Mouse (Mus musculus) MEL (cell line): ENCODE measurements around the gene Pou6f1. TPM values are rescaled to one million over a fixed set of nuclear protein-coding genes. Genes with fewer than 3 reads are reported as not detected.

Experiments used
- DNase-seq: peaks from one replicate; pipeline ENCODE4 v3.0.0; 2011; ENCODE audit warnings: low read depth, low spot score
- H3K27ac ChIP-seq: 2 replicates; pipeline ENCODE4 v1.5.1; 2012; ENCODE audit warnings: low read depth, mild to moderate bottlenecking, control low read depth, low read length, moderate library complexity; ENCODE audit not compliant: control insufficient read depth
- H3K27me3 ChIP-seq, 2 experiments: fragments of 150-350 bp in 1 of 2; sonication (generic) in 1 of 2; 2 replicates each; pipeline ENCODE4 v1.6.1; 2012; ENCODE audit warnings: low read length in 2 of 2, mild to moderate bottlenecking in 2 of 2, improper control_type of control experiment in 1 of 2, moderate library complexity in 1 of 2; ENCODE audit not compliant: insufficient read depth in 2 of 2, control insufficient read depth in 1 of 2
- H3K36me3 ChIP-seq, 2 experiments: 2 replicates each; pipeline ENCODE4 v1.6.1; 2012 to 2014; ENCODE audit warnings: low read length in 2 of 2, improper control_type of control experiment in 1 of 2, inconsistent platforms in 1 of 2, mild to moderate bottlenecking in 1 of 2; ENCODE audit not compliant: insufficient read depth in 2 of 2, control insufficient read depth in 1 of 2
- H3K4me1 ChIP-seq, 2 experiments: fragments of 150-350 bp in 1 of 2; sonication (generic) in 1 of 2; 2 replicates each; pipeline ENCODE4 v1.6.1; 2012; ENCODE audit warnings: low read length in 2 of 2, improper control_type of control experiment in 1 of 2, mild to moderate bottlenecking in 1 of 2; ENCODE audit not compliant: insufficient read depth in 2 of 2, control insufficient read depth in 1 of 2
- H3K4me3 ChIP-seq, 2 experiments: fragments of 150-350 bp in 1 of 2; sonication (generic) in 1 of 2; 2 replicates each; pipeline ENCODE4 v1.5.1; 2012; ENCODE audit warnings: low read depth in 2 of 2, low read length in 2 of 2, mild to moderate bottlenecking in 2 of 2, moderate library complexity in 2 of 2, control low read depth in 1 of 2, improper control_type of control experiment in 1 of 2; ENCODE audit not compliant: control insufficient read depth in 1 of 2, insufficient read depth in 1 of 2
- H3K79me2 ChIP-seq: 2 replicates; pipeline ENCODE4 v1.6.1; 2012; ENCODE audit warnings: mild to moderate bottlenecking, low read length, moderate library complexity; ENCODE audit not compliant: control insufficient read depth, poor library complexity, insufficient read depth
- H3K9ac ChIP-seq: 2 replicates; pipeline ENCODE4 v1.6.1; 2012; ENCODE audit warnings: low read depth, mild to moderate bottlenecking, control low read depth, low read length, moderate library complexity; ENCODE audit not compliant: control insufficient read depth, poor library complexity, severe bottlenecking
- H3K9me3 ChIP-seq: fragments of 150-350 bp; sonication (generic); replicated peaks from 2 replicates; pipeline ENCODE4 v1.6.1; 2012; ENCODE audit warnings: mild to moderate bottlenecking, low read length, improper control_type of control experiment, moderate library complexity; ENCODE audit not compliant: insufficient read depth
- BHLHE40 ChIP-seq: IDR thresholded peaks from 2 replicates; pipeline ENCODE4 v1.6.1; 2012; ENCODE audit warnings: low read depth, mild to moderate bottlenecking, inconsistent platforms, low read length, improper control_type of control experiment, borderline replicate concordance
- CHD1 ChIP-seq: IDR thresholded peaks from 2 replicates; pipeline ENCODE4 v1.6.1; 2012; ENCODE audit warnings: low read depth, mild to moderate bottlenecking, inconsistent platforms, low read length, improper control_type of control experiment
- CHD2 ChIP-seq: IDR thresholded peaks from 2 replicates; pipeline ENCODE4 v1.6.1; 2011; ENCODE audit warnings: low read length, improper control_type of control experiment
- E2F4 ChIP-seq: IDR thresholded peaks from 2 replicates; pipeline ENCODE4 v1.6.1; 2011; ENCODE audit warnings: low read depth, low read length, improper control_type of control experiment, borderline replicate concordance
- ETS1 ChIP-seq: IDR thresholded peaks from 2 replicates; pipeline ENCODE4 v1.6.1; 2012; ENCODE audit warnings: low read depth, mild to moderate bottlenecking, inconsistent platforms, low read length, improper control_type of control experiment, moderate library complexity
- GATA1 ChIP-seq: IDR thresholded peaks from 2 replicates; pipeline ENCODE4 v1.6.1; 2011; ENCODE audit warnings: low read depth, low read length, improper control_type of control experiment
- KAT2A ChIP-seq: conservative IDR thresholded peaks from 2 replicates; pipeline ENCODE4 v1.6.1; 2012; ENCODE audit warnings: low read depth, low read length, improper control_type of control experiment, inconsistent platforms
- MAFK ChIP-seq: IDR thresholded peaks from 2 replicates; pipeline ENCODE4 v1.6.1; 2011; ENCODE audit warnings: low read depth, mild to moderate bottlenecking, low read length, improper control_type of control experiment, borderline replicate concordance
- MAZ ChIP-seq: IDR thresholded peaks from 2 replicates; pipeline ENCODE4 v1.6.1; 2012; ENCODE audit warnings: low read depth, mild to moderate bottlenecking, inconsistent platforms, low read length, improper control_type of control experiment
- MEF2A ChIP-seq: IDR thresholded peaks from 2 replicates; pipeline ENCODE4 v1.6.1; 2014; ENCODE audit warnings: low read depth, mild to moderate bottlenecking, inconsistent platforms, low read length, improper control_type of control experiment; ENCODE audit not compliant: poor library complexity, insufficient replicate concordance, severe bottlenecking; ENCODE audit errors: extremely low read depth
- MYB ChIP-seq: IDR thresholded peaks from 2 replicates; pipeline ENCODE4 v1.6.1; 2011; ENCODE audit warnings: mild to moderate bottlenecking, low read depth, low read length, improper control_type of control experiment
- NELFE ChIP-seq: IDR thresholded peaks from 2 replicates; pipeline ENCODE4 v1.6.1; 2011; ENCODE audit warnings: low read depth, low read length, improper control_type of control experiment
- NRF1 ChIP-seq: IDR thresholded peaks from 2 replicates; pipeline ENCODE4 v1.6.1; 2014; ENCODE audit warnings: low read depth, mild to moderate bottlenecking, inconsistent platforms, low read length, improper control_type of control experiment, moderate library complexity; ENCODE audit not compliant: poor library complexity, insufficient read depth, severe bottlenecking
- POLR2A ChIP-seq, 2 experiments: IDR thresholded peaks; 2 replicates each; pipeline ENCODE4 v1.6.1; 2011 to 2012; ENCODE audit warnings: low read length in 2 of 2, mild to moderate bottlenecking in 2 of 2, control low read depth in 1 of 2, improper control_type of control experiment in 1 of 2, low read depth in 1 of 2, moderate library complexity in 1 of 2; ENCODE audit not compliant: control insufficient read depth in 1 of 2, insufficient read depth in 1 of 2, poor library complexity in 1 of 2
- POLR2AphosphoS2 ChIP-seq: IDR thresholded peaks from 2 replicates; pipeline ENCODE4 v1.6.1; 2011; ENCODE audit warnings: low read length, improper control_type of control experiment
- POLR2AphosphoS5 ChIP-seq: IDR thresholded peaks from 2 replicates; pipeline ENCODE4 v1.6.1; 2012; ENCODE audit warnings: low read depth, borderline replicate concordance, mild to moderate bottlenecking, inconsistent platforms, low read length, moderate library complexity, mixed read lengths
- SMC3 ChIP-seq: IDR thresholded peaks from 2 replicates; pipeline ENCODE4 v1.6.1; 2011; ENCODE audit warnings: low read depth, low read length, improper control_type of control experiment
- TAL1 ChIP-seq: IDR thresholded peaks from 2 replicates; pipeline ENCODE4 v1.6.1; 2012; ENCODE audit warnings: mild to moderate bottlenecking, inconsistent platforms, low read length, moderate library complexity, mixed read lengths
- UBTF ChIP-seq: IDR thresholded peaks from 2 replicates; pipeline ENCODE4 v1.6.1; 2012; ENCODE audit warnings: low read depth, mild to moderate bottlenecking, inconsistent platforms, low read length, improper control_type of control experiment, moderate library complexity, borderline replicate concordance; ENCODE audit not compliant: insufficient read depth
- USF2 ChIP-seq, 2 experiments: IDR thresholded peaks; 2 replicates each; pipeline ENCODE4 v1.6.1; 2011 to 2012; ENCODE audit warnings: improper control_type of control experiment in 2 of 2, low read length in 2 of 2, borderline replicate concordance in 1 of 2, inconsistent platforms in 1 of 2, low read depth in 1 of 2, mild to moderate bottlenecking in 1 of 2; ENCODE audit not compliant: insufficient read depth in 1 of 2
- ZMIZ1 ChIP-seq: IDR thresholded peaks from 2 replicates; pipeline ENCODE4 v1.6.1; 2012; ENCODE audit warnings: low read depth, mild to moderate bottlenecking, inconsistent platforms, low read length, improper control_type of control experiment, moderate library complexity
- ZNF384 ChIP-seq: IDR thresholded peaks from 2 replicates; pipeline ENCODE4 v1.6.1; 2012; ENCODE audit warnings: low read depth, mild to moderate bottlenecking, inconsistent platforms, low read length, improper control_type of control experiment
- polyA plus RNA-seq, 2 experiments: library from polyadenylated mRNA; stranded (reverse) in 1 of 2; unstranded in 1 of 2; fragments of >175 nt in 1 of 2; fragments of >200 nt in 1 of 2; gene quantifications; 2 replicates each; pipeline versions ENCODE4 v1.2.1 to v1.2.4; 2012; ENCODE audit warnings: low replicate concordance in 2 of 2, low read depth in 1 of 2; ENCODE audit not compliant: insufficient read length in 2 of 2, insufficient read depth in 1 of 2, missing spikeins in 1 of 2
- total RNA-seq: library from RNA; depleted of rRNA; stranded (reverse); fragments of 300-350 nt; gene quantifications from 2 replicates; pipeline ENCODE4 v1.2.3, GENCODE M21; 2012

Gene Pou6f1
- total and polyA plus RNA-seq, 3 experiments: 0.46 to 2.5 TPM; not detected in 1

- DNase-seq: no peak
- no peak overlapping the region for H3K27ac ChIP-seq
- H3K79me2 ChIP-seq: no peaks in the 10 kb centered on the region
- no peaks in the 10 kb centered on the region for H3K9me3 ChIP-seq
- H3K27me3 ChIP-seq: peaks cover 8 to 9% of the 10 kb centered on the region in 2 experiments
- H3K36me3 ChIP-seq: no peaks in the 10 kb centered on the region
- H3K4me1 ChIP-seq: no peaks in the 10 kb centered on the region
- no peak overlapping the region for H3K4me3 ChIP-seq
- no peak for TF ChIP-seq BHLHE40
- no peak for TF ChIP-seq E2F4
- no peak for TF ChIP-seq MAFK
- TF ChIP-seq MAZ: no peak
- TF ChIP-seq ZNF384: no peak
- TF ChIP-seq CHD2: no peak
- no peak for TF ChIP-seq POLR2AphosphoS2
- TF ChIP-seq UBTF: no peak
- TF ChIP-seq GATA1: no peak
- no peak for TF ChIP-seq KAT2A
- TF ChIP-seq ETS1: no peak
- no peak for TF ChIP-seq NELFE
- TF ChIP-seq SMC3: no peak
- no peak for TF ChIP-seq POLR2AphosphoS5
- no peak for TF ChIP-seq ZMIZ1
- no peak for TF ChIP-seq MYB
- TF ChIP-seq MEF2A: no peak
- TF ChIP-seq POLR2A (IDR thresholded peaks at IDR 0.05; ENCODE audit: control insufficient read depth in 1 of 2, insufficient read depth in 1 of 2, low read depth in 1 of 2, low read length in 2 of 2, poor library complexity in 1 of 2): no peak
- no peak for TF ChIP-seq CHD1
- H3K9ac ChIP-seq: no peak overlapping the region
These were observed 33.3 kb downstream of the Pou6f1 start for GRCm38 (mm10) chr15:100566531-100566930.

DNA sequence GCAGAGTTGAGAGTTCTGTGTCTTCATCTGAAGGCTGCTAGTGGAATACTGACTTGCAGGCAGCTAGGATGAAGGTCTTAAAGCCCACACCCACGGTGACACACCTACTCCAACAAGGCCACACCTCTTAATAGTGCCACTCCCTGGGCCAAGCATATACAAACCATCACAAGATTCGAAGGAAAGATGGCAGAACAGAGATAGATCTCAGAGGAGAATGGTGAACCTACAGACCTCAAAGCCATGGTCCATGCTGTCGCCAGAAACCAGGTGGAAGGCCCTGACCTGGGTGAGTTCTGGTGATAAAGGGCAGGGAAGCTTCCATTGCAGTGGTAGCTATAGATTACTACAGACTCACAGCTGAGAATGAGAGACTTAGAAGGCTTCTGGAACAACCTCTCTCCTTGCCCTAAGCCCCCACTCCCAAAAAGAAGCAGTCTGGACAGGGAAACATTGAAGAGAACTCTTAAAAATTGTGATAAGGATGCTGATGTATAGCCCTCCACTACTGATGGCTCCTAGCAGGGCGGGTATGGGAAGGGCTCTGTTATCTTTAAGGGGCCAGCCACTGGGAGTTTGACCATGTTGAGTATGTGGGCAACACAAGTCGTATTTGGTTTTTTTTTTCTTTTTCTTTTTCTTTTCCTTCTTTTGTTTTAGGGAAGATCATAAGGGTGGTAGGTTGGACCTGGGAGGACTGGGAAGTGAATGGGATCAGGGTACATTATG is 41.9 kb downstream of the Pou6f1 start:
- Histone ChIP-seq H3K4me1 (peaks cover 10 to 33% of the 10 kb centered on the region in 2 experiments), H3K9ac (no peak overlapping the region), H3K27me3 (no peaks in the 10 kb centered on the region), H3K4me3 (no peak overlapping the region), H3K27ac (no peak overlapping the region), H3K79me2 (no peaks in the 10 kb centered on the region), H3K9me3 (no peaks in the 10 kb centered on the region), H3K36me3 (peaks cover 0 to 18% of the 10 kb centered on the region in 2 experiments; a peak in 2 of 4 replicates)
- DNase-seq: no peak
- 0 out of 2 replicates have a peak, but pooled peaks have one; percentile 7 for TF ChIP-seq ZNF384
- TF ChIP-seq GATA1: 0 out of 2 replicates have a peak, but pooled peaks have one; percentile 37
- TF ChIP-seq TAL1: peak; percentile 11; the same call in 1 of the 2 replicates
- TF ChIP-seq USF2 (IDR thresholded peaks at IDR 0.05; ENCODE audit: borderline replicate concordance in 1 of 2, insufficient read depth in 1 of 2, low read depth in 1 of 2, low read length in 2 of 2): no peak
- TF ChIP-seq NRF1: no peak
